Mouse (Mus musculus) hindbrain, embryonic 13.5 days (tissue): Measurements from ENCODE around the gene Prdx5. TPM values are rescaled to one million over a fixed set of nuclear protein-coding genes. Genes with fewer than 3 reads are reported as not detected.
A peak's percentile ranks its signal among the peaks of the same experiment; 100 is the strongest.
"Not testable (repeated sequence)": the region's sequence is repeated elsewhere in the genome, so short reads cannot be mapped to it uniquely, and the experiment has no call there.

Source experiments
- ATAC-seq: fragments of 200-750 bp; cut with Nextera tagmentation; 2 replicates; pipeline ENCODE4 v1.8.0; 2017; ENCODE audit warnings: moderate TSS enrichment; ENCODE audit not compliant: low FRiP score
- H3K27ac ChIP-seq: fragments of 300-500 bp; sonication (generic); 2 replicates; pipeline ENCODE4 v1.5.1; 2015; ENCODE audit warnings: inconsistent platforms, mild to moderate bottlenecking, moderate library complexity
- H3K27me3 ChIP-seq: fragments of 300-500 bp; sonication (generic); 2 replicates; pipeline ENCODE4 v1.6.1; 2015; ENCODE audit warnings: mild to moderate bottlenecking, inconsistent platforms
- H3K36me3 ChIP-seq: fragments of 300-500 bp; sonication (generic); 2 replicates; pipeline ENCODE4 v1.6.1; 2015; ENCODE audit warnings: mild to moderate bottlenecking, inconsistent platforms
- H3K4me1 ChIP-seq: fragments of 300-500 bp; sonication (generic); replicated peaks from 2 replicates; pipeline ENCODE4 v1.6.1; 2015; ENCODE audit warnings: inconsistent platforms
- H3K4me2 ChIP-seq: fragments of 300-500 bp; sonication (generic); 2 replicates; pipeline ENCODE4 v1.6.1; 2015; ENCODE audit warnings: inconsistent platforms, mild to moderate bottlenecking, moderate library complexity
- H3K4me3 ChIP-seq: fragments of 300-500 bp; sonication (generic); 2 replicates; pipeline ENCODE4 v1.5.1; 2015; ENCODE audit warnings: mild to moderate bottlenecking, inconsistent platforms
- H3K9ac ChIP-seq: fragments of 300-500 bp; sonication (generic); 2 replicates; pipeline ENCODE4 v1.6.1; 2015; ENCODE audit warnings: mild to moderate bottlenecking, inconsistent platforms
- H3K9me3 ChIP-seq: fragments of 300-500 bp; sonication (generic); 2 replicates; pipeline ENCODE4 v1.6.1; 2016; ENCODE audit warnings: inconsistent platforms
- WGBS: fragments of 180-500 bp; shearing (Covaris S2); methylation state at CpG from one replicate; pipeline ENCODE4 v1.1.7; 2015; 5-methylcytosine and 5-hydroxymethylcytosine counted together
- polyA plus RNA-seq: library from polyadenylated mRNA; unstranded; fragments of >200 nt; fragmentation: Nextera tagmentation; extraction: Ambion mirVana; gene quantifications from 2 replicates; pipeline ENCODE4 v1.2.1, GENCODE M21; 2015

Prdx5 gene
- polyA plus RNA-seq, 1 experiment from 2014 or later, result 284 TPM

- Histone ChIP-seq H3K9ac (0 out of 2 replicates have a peak overlapping the region, but pooled peaks have one; percentile 46), H3K9me3 (no peaks in the 10 kb centered on the region), H3K36me3 (peaks cover 49% of the 10 kb centered on the region), H3K4me3 (peak overlapping the region; percentile 65), H3K4me2 (peak overlapping the region; percentile 66), H3K4me1 (peaks cover 41% of the 10 kb centered on the region), H3K27me3 (no peaks in the 10 kb centered on the region), H3K27ac (0 out of 2 replicates have a peak overlapping the region, but pooled peaks have one; percentile 18)
- 89% methylated on average over 19 of the region's 19 CpGs for WGBS
- no peak for ATAC-seq
Measured at GRCm38 (mm10) chr19:6911101-6912074, 1.5 kb upstream of the Prdx5 start.

- not testable (repeated sequence) for H3K27me3 ChIP-seq, ATAC-seq, H3K9me3 ChIP-seq
- under 1% methylated on average over 30 of the region's 30 CpGs for WGBS
- H3K4me2 ChIP-seq, result peak overlapping the region; percentile 66
- H3K36me3 ChIP-seq, result peaks cover 56% of the 10 kb centered on the region
- peak overlapping the region; percentile 65 for H3K4me3 ChIP-seq
- peak overlapping the region; percentile 97 for H3K27ac ChIP-seq
- peak overlapping the region; percentile 87 for H3K9ac ChIP-seq
- H3K4me1 ChIP-seq, result peaks cover 40% of the 10 kb centered on the region
Measured at GRCm38 (mm10) chr19:6910306-6910705, 400 bp upstream of the Prdx5 start.

GRCm38 (mm10) chr19:6909021-6909420 is 885 bp downstream of the Prdx5 start:
- peaks cover 64% of the 10 kb centered on the region for H3K36me3 ChIP-seq
- WGBS, result 10% methylated on average over 11 of the region's 11 CpGs
- H3K4me1 ChIP-seq, result peaks cover 40% of the 10 kb centered on the region
- H3K9ac ChIP-seq, result peak overlapping the region; percentile 87
- H3K27ac ChIP-seq, result peak overlapping the region; percentile 97
- peak overlapping the region; percentile 65 for H3K4me3 ChIP-seq
- no peaks in the 10 kb centered on the region for H3K27me3 ChIP-seq
- H3K4me2 ChIP-seq, result peak overlapping the region; percentile 66
- no peaks in the 10 kb centered on the region for H3K9me3 ChIP-seq
- ATAC-seq, result no peak

- Histone ChIP-seq H3K4me3 (peak overlapping the region; percentile 65), H3K9me3 (no peaks in the 10 kb centered on the region), H3K4me2 (peak overlapping the region; percentile 66), H3K36me3 (peaks cover 58% of the 10 kb centered on the region), H3K9ac (peak overlapping the region; percentile 87), H3K27ac (no peak overlapping the region), H3K27me3 (no peaks in the 10 kb centered on the region), H3K4me1 (peaks cover 40% of the 10 kb centered on the region)
- WGBS, result 89% methylated on average over 7 of the region's 7 CpGs
- ATAC-seq, result no peak
Measured at GRCm38 (mm10) chr19:6907811-6908540, 1.9 kb downstream of the Prdx5 start.

GRCm38 (mm10) chr19:6907094-6907493 is 2.8 kb downstream of the Prdx5 start:
- H3K4me2 ChIP-seq, result no peak overlapping the region
- peaks cover 39% of the 10 kb centered on the region for H3K4me1 ChIP-seq
- 94% methylated on average over 8 of the region's 8 CpGs for WGBS
- ATAC-seq, result no peak
- H3K4me3 ChIP-seq, result no peak overlapping the region
- no peaks in the 10 kb centered on the region for H3K27me3 ChIP-seq
- no peak overlapping the region for H3K9ac ChIP-seq
- no peak overlapping the region for H3K27ac ChIP-seq
- no peaks in the 10 kb centered on the region for H3K9me3 ChIP-seq
- peaks cover 53% of the 10 kb centered on the region for H3K36me3 ChIP-seq

GRCm38 (mm10) chr19:6906199-6906598 is 3.7 kb downstream of the Prdx5 start:
- H3K4me1 ChIP-seq, result peaks cover 30% of the 10 kb centered on the region
- 88% methylated on average over 3 of the region's 3 CpGs for WGBS
- H3K9ac ChIP-seq, result no peak overlapping the region
- no peak overlapping the region for H3K27ac ChIP-seq
- ATAC-seq, result no peak
- H3K9me3 ChIP-seq, result no peaks in the 10 kb centered on the region
- peaks cover 44% of the 10 kb centered on the region for H3K36me3 ChIP-seq
- H3K4me2 ChIP-seq, result no peak overlapping the region
- no peaks in the 10 kb centered on the region for H3K27me3 ChIP-seq
- H3K4me3 ChIP-seq, result no peak overlapping the region

- Histone ChIP-seq H3K4me2 (no peak overlapping the region), H3K27me3 (no peaks in the 10 kb centered on the region), H3K4me3 (no peak overlapping the region), H3K27ac (no peak overlapping the region), H3K9ac (no peak overlapping the region), H3K9me3 (no peaks in the 10 kb centered on the region), H3K4me1 (peaks cover 26% of the 10 kb centered on the region), H3K36me3 (peaks cover 41% of the 10 kb centered on the region)
- WGBS, result 96% methylated on average over 11 of the region's 11 CpGs
- no peak for ATAC-seq
Measured at GRCm38 (mm10) chr19:6905498-6906159, 4.3 kb downstream of the Prdx5 start.

GRCm38 (mm10) chr19:6904846-6905245 is 5.1 kb downstream of the Prdx5 start:
- Histone ChIP-seq H3K4me1 (peaks cover 23% of the 10 kb centered on the region), H3K4me2 (no peak overlapping the region), H3K36me3 (peaks cover 41% of the 10 kb centered on the region), H3K27ac (no peak overlapping the region), H3K4me3 (no peak overlapping the region), H3K9ac (no peak overlapping the region), H3K9me3 (no peaks in the 10 kb centered on the region), H3K27me3 (no peaks in the 10 kb centered on the region)
- WGBS, result 95% methylated on average over 2 of the region's 2 CpGs
- ATAC-seq, result no peak

- H3K27ac ChIP-seq, result no peak overlapping the region
- H3K4me1 ChIP-seq, result peaks cover 11% of the 10 kb centered on the region
- H3K9me3 ChIP-seq, result no peaks in the 10 kb centered on the region
- no peak overlapping the region for H3K9ac ChIP-seq
- WGBS, result 100% methylated on average over 1 of the region's 1 CpGs
- no peaks in the 10 kb centered on the region for H3K27me3 ChIP-seq
- peaks cover 41% of the 10 kb centered on the region for H3K36me3 ChIP-seq
- no peak overlapping the region for H3K4me3 ChIP-seq
- H3K4me2 ChIP-seq, result no peak overlapping the region
- ATAC-seq, result no peak
Measured at GRCm38 (mm10) chr19:6903031-6903430, 6.9 kb downstream of the Prdx5 start.

- no peaks in the 10 kb centered on the region for H3K4me1 ChIP-seq
- no peak overlapping the region for H3K4me2 ChIP-seq
- no peak for ATAC-seq
- no peak overlapping the region for H3K9ac ChIP-seq
- no peak overlapping the region for H3K27ac ChIP-seq
- 0 out of 2 replicates have a peak, but pooled peaks cover 8% of the 10 kb centered on the region for H3K9me3 ChIP-seq
- H3K27me3 ChIP-seq, result no peaks in the 10 kb centered on the region
- H3K4me3 ChIP-seq, result no peak overlapping the region
- 85% methylated on average over 4 of the region's 4 CpGs for WGBS
- peaks cover 15% of the 10 kb centered on the region for H3K36me3 ChIP-seq
Measured at GRCm38 (mm10) chr19:6899641-6900040, 10.3 kb downstream of the Prdx5 start.

GRCm38 (mm10) chr19:6895608-6896305 is 14.1 kb downstream of the Prdx5 start:
- not testable (repeated sequence) for H3K27me3 ChIP-seq, H3K4me1 ChIP-seq, H3K9me3 ChIP-seq, H3K9ac ChIP-seq, H3K4me2 ChIP-seq, ATAC-seq, H3K27ac ChIP-seq, H3K36me3 ChIP-seq, H3K4me3 ChIP-seq
- 92% methylated on average over 18 of the region's 18 CpGs for WGBS
